Mouse (Mus musculus) layer of hippocampus, adult 8-10 months (tissue): ENCODE results near the gene Anxa9. TPM values are rescaled to one million over a fixed set of nuclear protein-coding genes. Genes with fewer than 3 reads are reported as not detected.
A peak's percentile ranks its signal among the peaks of the same experiment; 100 is the strongest.

ENCODE experiments used
- DNase-seq, 2 experiments: peaks; one replicate each; pipeline ENCODE4 v3.0.0; 2022; ENCODE audit warnings: low spot score in 2 of 2
- total RNA-seq, 4 experiments: library from RNA; stranded (reverse); gene quantifications; 2 replicates each; pipeline ENCODE4 v1.2.4; 2022

The Anxa9 gene
- total RNA-seq, 4 experiments from 2014 or later: 0.85 to 1.4 (median 1.2) TPM

DNA sequence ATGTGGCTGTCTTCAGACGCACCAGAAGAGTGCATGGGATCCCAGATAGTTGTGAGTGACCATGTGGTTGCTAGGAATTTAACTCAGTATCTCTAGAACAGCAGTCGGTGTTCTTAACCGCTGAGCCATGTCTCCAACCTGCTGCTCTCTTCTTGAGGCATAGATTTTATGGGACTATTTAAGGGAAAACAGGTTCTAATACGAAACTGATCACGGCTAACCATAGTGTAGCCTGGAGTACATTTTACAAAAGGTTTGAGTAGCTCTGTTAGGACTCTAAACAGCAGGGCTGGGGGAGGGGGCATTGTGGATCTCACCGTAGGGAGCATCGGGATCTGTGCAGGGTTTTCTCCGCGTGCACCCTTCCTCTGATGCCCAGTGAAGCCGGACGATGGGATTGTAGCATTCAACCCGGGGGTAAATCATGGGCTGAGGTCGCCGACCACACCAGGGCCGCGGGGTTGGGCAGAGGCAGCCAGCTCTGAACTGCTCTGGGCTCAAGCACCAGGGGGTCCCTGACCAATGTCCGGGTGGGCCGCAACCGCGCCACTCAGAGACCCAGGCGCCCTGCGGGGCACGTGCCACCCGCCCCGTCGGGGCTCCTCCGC is 7.6 kb upstream of the Anxa9 start, which contains the start of gene Cers2:
Gene Cers2 (plus strand): TSS at position 306 of the 608 bp plus-strand sequence.
- no peak for DNase-seq

DNA sequence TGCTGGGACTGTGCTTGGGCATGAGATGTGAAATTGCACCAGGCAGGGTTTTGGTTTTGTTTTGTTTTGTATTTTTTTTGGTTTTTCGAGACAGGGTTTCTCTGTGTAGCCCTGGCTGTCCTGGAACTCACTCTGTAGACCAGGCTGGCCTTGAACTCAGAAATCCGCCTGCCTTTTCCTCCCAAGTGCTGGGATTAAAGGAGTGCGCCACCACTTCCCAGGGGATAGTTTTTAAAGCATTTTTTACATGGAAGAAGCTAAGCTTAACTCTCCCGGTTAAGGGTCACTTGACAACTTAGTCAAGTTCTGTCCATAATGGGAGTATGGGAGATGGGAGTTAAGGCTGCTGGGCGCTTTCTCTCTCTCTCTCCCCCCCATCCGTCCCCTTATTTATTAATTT is 7.1 kb upstream of the Anxa9 start:
- no peak for DNase-seq

DNA sequence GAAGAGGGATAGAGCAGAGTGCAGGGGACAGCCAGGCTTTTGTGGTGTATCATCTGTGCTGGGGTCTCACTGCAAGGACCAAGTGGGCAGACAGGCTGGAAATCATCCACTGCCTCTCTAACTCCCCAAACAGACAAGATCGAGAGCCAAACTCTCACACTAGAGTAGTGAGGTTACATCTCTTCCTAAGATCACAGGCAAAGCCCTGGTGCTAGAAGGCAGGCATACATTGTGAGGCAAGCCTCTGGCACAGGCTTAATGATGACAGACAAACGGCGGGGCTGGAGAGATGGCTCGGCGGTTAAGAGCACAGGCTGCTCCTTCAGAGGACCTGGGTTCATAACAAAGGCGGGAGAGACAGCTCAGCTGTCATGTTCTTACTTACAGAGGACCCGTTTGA is 6.5 kb upstream of the Anxa9 start:
- DNase-seq: no peak

- no peak for DNase-seq
Measured at GRCm38 (mm10) chr3:95312623-95313022, 5.6 kb upstream of the Anxa9 start.

GRCm38 (mm10) chr3:95310968-95311882 is 4.2 kb upstream of the Anxa9 start:
- DNase-seq: peak in 1 of 2 experiments; percentile 67

GRCm38 (mm10) chr3:95310496-95310895 is 3.5 kb upstream of the Anxa9 start:
- DNase-seq: no peak

- no peak for DNase-seq
Measured at GRCm38 (mm10) chr3:95306244-95306643, 732 bp downstream of the Anxa9 start.

GRCm38 (mm10) chr3:95301204-95301796 is 5.7 kb downstream of the Anxa9 start:
- DNase-seq: no peak

DNA sequence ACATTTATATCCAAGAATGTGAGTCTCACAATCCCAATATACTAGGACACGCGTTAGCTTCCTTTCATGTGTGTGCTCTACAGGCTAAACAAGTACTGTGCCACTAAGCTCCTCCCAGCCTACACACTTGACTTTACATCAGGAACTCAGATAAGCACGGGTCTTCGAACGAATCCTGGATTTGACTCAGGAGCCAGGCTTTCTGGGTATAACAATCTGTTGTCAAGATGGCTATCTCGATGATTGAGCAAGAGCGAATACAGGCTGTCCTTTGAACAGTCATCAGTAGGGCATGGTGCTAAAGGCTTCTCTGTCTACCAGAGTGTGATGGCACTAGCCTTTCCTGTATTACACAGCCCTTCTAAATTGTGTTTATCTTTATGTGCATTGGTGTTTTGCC is 9.0 kb downstream of the Anxa9 start:
- DNase-seq: no peak

GRCm38 (mm10) chr3:95296103-95296469 is 10.9 kb downstream of the Anxa9 start:
- no peak for DNase-seq

GRCm38 (mm10) chr3:95295321-95296102 is 11.5 kb downstream of the Anxa9 start:
- DNase-seq: no peak

GRCm38 (mm10) chr3:95294718-95295117 is 12.3 kb downstream of the Anxa9 start:
- no peak for DNase-seq

- DNase-seq: no peak
Measured at GRCm38 (mm10) chr3:95294316-95294715, 12.7 kb downstream of the Anxa9 start.

DNA sequence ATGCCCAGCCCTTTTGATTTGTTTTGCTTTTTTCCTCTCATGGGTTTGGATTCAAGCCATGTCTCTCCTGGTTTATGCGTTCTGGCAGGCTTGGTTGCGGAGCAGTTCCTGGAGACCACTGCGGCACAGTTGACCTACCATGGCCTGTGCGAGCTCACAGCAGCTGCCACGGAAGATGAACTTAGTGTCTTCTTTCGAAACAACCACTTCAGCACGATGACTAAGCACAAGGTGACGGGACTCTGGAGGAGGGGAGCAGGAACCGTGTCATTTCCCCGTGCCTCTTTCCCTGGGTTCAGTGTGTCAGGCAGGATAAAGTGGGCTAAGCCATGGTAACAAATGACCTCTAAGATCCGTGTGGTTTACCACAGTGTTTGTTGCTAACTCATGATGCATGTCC is 13.4 kb downstream of the Anxa9 start:
- DNase-seq: no peak

DNA sequence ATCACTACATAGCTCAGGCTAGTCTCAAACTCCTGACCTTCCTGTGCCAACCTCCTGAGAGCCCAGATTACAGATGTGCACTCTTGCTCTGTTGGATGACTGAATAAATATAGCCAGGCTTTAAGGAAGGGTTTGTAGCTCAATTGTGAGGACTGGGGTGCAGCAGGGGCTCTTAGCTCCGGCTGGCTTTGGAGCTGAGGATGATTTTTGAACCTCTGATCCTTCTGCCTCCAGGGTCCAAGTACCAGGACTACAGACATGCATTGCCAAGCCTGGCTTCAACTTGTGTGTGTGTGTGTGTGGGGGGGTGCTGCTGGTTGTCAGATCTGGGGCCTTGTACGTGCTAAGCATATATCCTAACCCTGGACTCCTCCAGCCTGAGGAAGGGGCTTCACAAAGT is 14.1 kb downstream of the Anxa9 start:
- DNase-seq: no peak

DNA sequence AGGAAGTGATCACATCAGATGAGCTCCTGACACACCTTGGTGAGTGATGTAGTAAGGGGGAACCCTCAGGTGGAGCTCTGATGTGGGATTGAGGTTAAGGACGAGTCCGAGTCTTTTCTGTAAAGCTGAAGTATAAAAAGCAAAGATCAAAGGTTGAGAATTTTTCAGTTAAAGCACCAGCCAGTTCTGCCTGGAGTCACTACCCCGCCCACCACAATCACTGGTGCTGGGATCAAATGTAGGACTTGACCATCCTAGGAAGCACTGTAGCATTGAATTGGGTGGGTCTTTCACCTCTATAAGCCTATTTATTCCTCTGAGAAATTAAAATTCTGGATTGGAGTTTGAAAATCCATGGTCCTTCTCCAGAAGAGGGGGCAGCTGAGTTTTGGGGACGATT is 15.9 kb downstream of the Anxa9 start:
- no peak for DNase-seq

- no peak for DNase-seq
Measured at GRCm38 (mm10) chr3:95290156-95290555, 16.8 kb downstream of the Anxa9 start.

GRCm38 (mm10) chr3:95289419-95289818 is 17.6 kb downstream of the Anxa9 start:
- no peak for DNase-seq

- DNase-seq: no peak
Measured at GRCm38 (mm10) chr3:95287541-95287940, 19.4 kb downstream of the Anxa9 start.

- DNase-seq: no peak
Measured at GRCm38 (mm10) chr3:95286510-95286909, 20.5 kb downstream of the Anxa9 start.

GRCm38 (mm10) chr3:95286011-95286410 is 21.0 kb downstream of the Anxa9 start:
- no peak for DNase-seq

DNA sequence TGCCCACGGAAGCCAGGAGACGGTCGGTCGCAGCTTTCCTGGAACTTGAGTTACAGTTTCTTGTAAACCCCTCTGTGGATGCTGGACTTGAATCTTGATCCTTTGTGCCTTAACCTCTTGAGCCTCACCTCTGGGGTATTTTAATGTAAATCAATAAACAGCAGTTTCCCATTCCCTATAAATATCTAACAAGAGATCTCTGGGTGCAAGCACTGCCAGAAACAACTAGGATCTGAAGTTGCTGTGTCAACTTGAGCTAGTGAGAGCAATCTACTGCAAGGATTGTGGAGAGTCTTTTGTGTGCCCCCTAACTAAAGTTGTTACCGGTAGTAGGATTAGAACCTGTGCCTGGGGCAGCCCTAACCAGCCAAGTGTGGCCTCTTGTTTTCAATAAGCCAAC is 21.6 kb downstream of the Anxa9 start:
- DNase-seq: no peak
